Mouse (Mus musculus) erythroblast, adult 5-6 weeks (primary cell): ENCODE data around the gene M1ap. TPM values are rescaled to one million over a fixed set of nuclear protein-coding genes. Genes with fewer than 3 reads are reported as not detected.
A peak's percentile ranks its signal among the peaks of the same experiment; 100 is the strongest.

Experiments used
- ATAC-seq: replicated peaks from 2 replicates; pipeline ENCODE4 v1.8.0; 2016; ENCODE audit warnings: moderate number of reproducible peaks, mild to moderate bottlenecking, moderate TSS enrichment, inconsistent platforms; ENCODE audit not compliant: poor library complexity, low FRiP score, severe bottlenecking
- total RNA-seq, 2 experiments: library from RNA; stranded (forward) in 1 of 2; stranded (reverse) in 1 of 2; fragments of 150-400 nt in 1 of 2; fragments of 200-764, 138-1000 nt in 1 of 2; gene quantifications; 2 replicates each; pipeline versions ENCODE4 v1.2.3 to v1.2.4; 2015 to 2017; ENCODE audit warnings: low replicate concordance in 2 of 2

The M1ap gene
- total RNA-seq (2015; ENCODE audit: low replicate concordance) (2.7 and 25.6 TPM in 2 replicates), total RNA-seq (2017; ENCODE audit: low replicate concordance) (8.2 and 16.6 TPM in 2 replicates)

GRCm38 (mm10) chr6:82946651-82947050 is at the start of gene M1ap:
Gene M1ap (plus strand): TSS chr6:82946902.
- no peak for ATAC-seq

- no peak for ATAC-seq
Measured at GRCm38 (mm10) chr6:82897311-82897710, 49.4 kb upstream of the M1ap start.

- ATAC-seq, result no peak
Measured at GRCm38 (mm10) chr6:82898227-82898626, 48.5 kb upstream of the M1ap start.

GRCm38 (mm10) chr6:82898745-82899144 is 48.0 kb upstream of the M1ap start:
- ATAC-seq, result no peak

GRCm38 (mm10) chr6:82902559-82902958 is 44.1 kb upstream of the M1ap start:
- ATAC-seq, result no peak

GRCm38 (mm10) chr6:82906985-82907384 is 39.7 kb upstream of the M1ap start:
- no peak for ATAC-seq

GRCm38 (mm10) chr6:82908034-82908433 is 38.7 kb upstream of the M1ap start:
- ATAC-seq, result no peak

- ATAC-seq, result 0 out of 2 replicates have a peak, but pooled peaks have one; percentile 30
Measured at GRCm38 (mm10) chr6:82909136-82909855, 37.4 kb upstream of the M1ap start.

- ATAC-seq, result no peak
Measured at GRCm38 (mm10) chr6:82911303-82911702, 35.4 kb upstream of the M1ap start.

GRCm38 (mm10) chr6:82913336-82914247 is 33.1 kb upstream of the M1ap start:
- ATAC-seq, result no peak

- peak; percentile 61 for ATAC-seq
Measured at GRCm38 (mm10) chr6:82915889-82916288, 30.8 kb upstream of the M1ap start.

GRCm38 (mm10) chr6:82916459-82916858 is 30.2 kb upstream of the M1ap start:
- no peak for ATAC-seq

- ATAC-seq, result no peak
Measured at GRCm38 (mm10) chr6:82917076-82917777, 29.5 kb upstream of the M1ap start.

GRCm38 (mm10) chr6:82917778-82918129 is 28.9 kb upstream of the M1ap start:
- ATAC-seq, result 0 out of 2 replicates have a peak, but pooled peaks have one; percentile 48

GRCm38 (mm10) chr6:82918371-82918770 is 28.3 kb upstream of the M1ap start:
- no peak for ATAC-seq

- no peak for ATAC-seq
Measured at GRCm38 (mm10) chr6:82919520-82919919, 27.2 kb upstream of the M1ap start.

GRCm38 (mm10) chr6:82921426-82922224 is 25.1 kb upstream of the M1ap start:
- no peak for ATAC-seq

- no peak for ATAC-seq
Measured at GRCm38 (mm10) chr6:82925005-82925404, 21.7 kb upstream of the M1ap start.

- ATAC-seq, result no peak
Measured at GRCm38 (mm10) chr6:82926106-82926505, 20.6 kb upstream of the M1ap start.
